Mouse (Mus musculus): ENCODE measurements at regions not wholly inside any gene's neighbourhood (a gene's known extent, or its start where the extent isn't known, plus 50 kb on each side); places are given as distances from the start of the nearest gene placed in this dataset.

- H3K9me3 ChIP-seq (replicated peaks; ENCODE audit: insufficient read depth, low read length), result no peaks in the 10 kb centered on the region
- no peaks in the 10 kb centered on the region for H3K36me3 ChIP-seq (ENCODE audit: control insufficient read depth in 1 of 2, insufficient read depth in 2 of 2, low read length in 2 of 2)
- H3K27me3 ChIP-seq (ENCODE audit: control insufficient read depth in 1 of 2, insufficient read depth in 2 of 2, low read length in 2 of 2), result no peaks in the 10 kb centered on the region
- H3K27ac ChIP-seq (ENCODE audit: control insufficient read depth, low read depth, low read length), result no peak overlapping the region
- no peak for TF ChIP-seq EP300 (IDR thresholded peaks at IDR 0.05; ENCODE audit: low read depth in 1 of 2, low read length in 2 of 2)
- no peak for TF ChIP-seq TCF12 (IDR thresholded peaks at IDR 0.05; ENCODE audit: low read depth, low read length)
- TF ChIP-seq MYC (IDR thresholded peaks at IDR 0.05; ENCODE audit: low read depth, low read length), result no peak
- TF ChIP-seq POLR2AphosphoS5 (IDR thresholded peaks at IDR 0.05; ENCODE audit: borderline replicate concordance, low read depth, low read length), result no peak
- TF ChIP-seq ZKSCAN1 (IDR thresholded peaks at IDR 0.05; ENCODE audit: low read depth, low read length), result no peak
- no peak for TF ChIP-seq POLR2A (IDR thresholded peaks at IDR 0.05; ENCODE audit: control insufficient read depth in 1 of 2, insufficient read depth in 1 of 2, low read depth in 1 of 2, low read length in 2 of 2, poor library complexity in 1 of 2)
- TF ChIP-seq NELFE (IDR thresholded peaks at IDR 0.05; ENCODE audit: low read depth, low read length), result no peak
- TF ChIP-seq KAT2A (conservative IDR thresholded peaks at IDR 0.05; ENCODE audit: low read depth, low read length), result no peak
- TF ChIP-seq MXI1 (IDR thresholded peaks at IDR 0.05; ENCODE audit: low read depth, low read length), result no peak
- no peak for TF ChIP-seq TAL1 (IDR thresholded peaks at IDR 0.05; ENCODE audit: low read length)
- H3K79me2 ChIP-seq (ENCODE audit: control insufficient read depth, insufficient read depth, low read length, poor library complexity), result no peaks in the 10 kb centered on the region
- no peak overlapping the region for H3K4me3 ChIP-seq (ENCODE audit: control insufficient read depth in 1 of 2, insufficient read depth in 1 of 2, low read depth in 2 of 2, low read length in 2 of 2)
- no peak overlapping the region for H3K9ac ChIP-seq (ENCODE audit: control insufficient read depth, low read depth, low read length, poor library complexity, severe bottlenecking)
- no peaks in the 10 kb centered on the region for H3K4me1 ChIP-seq (ENCODE audit: control insufficient read depth in 1 of 2, insufficient read depth in 2 of 2, low read length in 2 of 2)
- DNase-seq (ENCODE audit: low read depth, low spot score), result no peak
Observed at GRCm38 (mm10) chr15:63195031-63195430, 649.9 kb downstream of the Gsdmc2 start.

- H3K4me3 ChIP-seq (ENCODE audit: control insufficient read depth in 1 of 2, insufficient read depth in 1 of 2, low read depth in 2 of 2, low read length in 2 of 2), result no peak overlapping the region
- H3K27me3 ChIP-seq (ENCODE audit: control insufficient read depth in 1 of 2, insufficient read depth in 2 of 2, low read length in 2 of 2), result no peaks in the 10 kb centered on the region
- H3K27ac ChIP-seq (ENCODE audit: control insufficient read depth, low read depth, low read length), result no peak overlapping the region
- no peak overlapping the region for H3K9ac ChIP-seq (ENCODE audit: control insufficient read depth, low read depth, low read length, poor library complexity, severe bottlenecking)
- H3K79me2 ChIP-seq (ENCODE audit: control insufficient read depth, insufficient read depth, low read length, poor library complexity), result no peaks in the 10 kb centered on the region
- H3K36me3 ChIP-seq (ENCODE audit: control insufficient read depth in 1 of 2, insufficient read depth in 2 of 2, low read length in 2 of 2), result no peaks in the 10 kb centered on the region
- H3K4me1 ChIP-seq (ENCODE audit: control insufficient read depth in 1 of 2, insufficient read depth in 2 of 2, low read length in 2 of 2), result no peaks in the 10 kb centered on the region
- no peak for TF ChIP-seq MYC (IDR thresholded peaks at IDR 0.05; ENCODE audit: low read depth, low read length)
- TF ChIP-seq GATA1 (IDR thresholded peaks at IDR 0.05; ENCODE audit: low read depth, low read length), result no peak
- no peak for TF ChIP-seq BHLHE40 (IDR thresholded peaks at IDR 0.05; ENCODE audit: borderline replicate concordance, low read depth, low read length)
- TF ChIP-seq USF2 (IDR thresholded peaks at IDR 0.05; ENCODE audit: borderline replicate concordance in 1 of 2, insufficient read depth in 1 of 2, low read depth in 1 of 2, low read length in 2 of 2), result no peak
- TF ChIP-seq MYB (IDR thresholded peaks at IDR 0.05; ENCODE audit: low read depth, low read length), result no peak
- TF ChIP-seq ZKSCAN1 (IDR thresholded peaks at IDR 0.05; ENCODE audit: low read depth, low read length), result no peak
- TF ChIP-seq RCOR1 (IDR thresholded peaks at IDR 0.05; ENCODE audit: low read depth, low read length), result no peak
- no peak for DNase-seq (ENCODE audit: low read depth, low spot score)
- H3K9me3 ChIP-seq (replicated peaks; ENCODE audit: insufficient read depth, low read length), result no peaks in the 10 kb centered on the region
Observed at GRCm38 (mm10) chr15:63194492-63194797, 650.5 kb downstream of the Gsdmc2 start.
